8 mouse cellular contexts compared by ENCODE assay signal in the genomic region with DNA sequence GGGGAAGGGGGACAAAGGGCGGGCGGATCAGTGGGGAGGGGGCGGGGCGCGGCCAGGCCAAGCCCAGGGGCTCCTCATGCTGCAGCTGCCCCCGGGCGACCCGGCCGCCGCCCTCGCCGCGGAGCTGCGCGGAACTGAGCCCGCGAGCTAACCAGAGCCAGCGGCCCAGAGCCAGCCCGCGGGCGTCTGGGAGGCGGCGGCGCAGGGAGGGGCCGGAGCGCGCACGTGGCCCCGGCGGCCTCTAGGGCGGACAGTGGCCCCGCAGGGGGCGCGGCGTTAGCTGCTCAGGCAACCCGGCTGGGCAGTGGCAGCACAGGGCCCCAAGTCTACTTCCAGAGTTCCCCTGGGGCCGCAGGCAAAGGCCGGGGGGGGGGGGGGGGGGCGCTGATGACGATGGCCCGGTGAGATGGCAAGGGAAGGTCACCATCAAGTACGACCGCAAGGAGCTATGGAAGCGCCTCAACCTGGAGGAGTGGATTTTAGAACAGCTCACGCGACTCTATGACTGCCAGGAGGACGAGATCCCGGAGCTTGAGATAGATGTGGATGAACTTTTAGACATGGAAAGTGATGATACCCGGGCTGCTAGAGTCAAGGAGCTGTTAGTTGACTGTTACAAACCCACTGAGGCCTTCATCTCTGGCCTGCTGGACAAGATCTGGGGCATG. TPM values are rescaled to one million over a fixed set of nuclear protein-coding genes. Genes with fewer than 3 reads are reported as not detected.
DNase-seq lines count a peak whose midpoint lies in the region; ATAC-seq and TF ChIP-seq lines count a peak whose summit lies in the region.

No protein-coding gene starts in this region.

- TF ChIP-seq CTCF in testis, adult 2 months (IDR thresholded peaks at IDR 0.05; ENCODE audit: control insufficient read depth, insufficient read depth, insufficient replicate concordance, low read depth, low read length) = no peak

- WGBS in hindbrain, embryonic 10.5 days = 25% methylated on average over 43 of the region's 49 CpGs
- 15% methylated on average over 24 of the region's 49 CpGs for WGBS in limb, embryonic 12.5 days
- WGBS in midbrain, embryonic 10.5 days = 14% methylated on average over 25 of the region's 49 CpGs

- no peaks in the 10 kb centered on the region for H3K36me3 ChIP-seq in hindbrain, embryonic 10.5 days
- no peaks in the 10 kb centered on the region for H3K36me3 ChIP-seq in limb, embryonic 12.5 days
- H3K36me3 ChIP-seq in midbrain, embryonic 10.5 days = no peaks in the 10 kb centered on the region
- no peaks in the 10 kb centered on the region for H3K36me3 ChIP-seq in testis, adult 2 months (ENCODE audit: control insufficient read depth, insufficient read depth, low read length)

- H3K27me3 ChIP-seq in hindbrain, embryonic 10.5 days (ENCODE audit: insufficient read depth, poor library complexity, severe bottlenecking) = no peaks in the 10 kb centered on the region
- no peaks in the 10 kb centered on the region for H3K27me3 ChIP-seq in limb, embryonic 12.5 days
- no peaks in the 10 kb centered on the region for H3K27me3 ChIP-seq in midbrain, embryonic 10.5 days (ENCODE audit: low read depth, poor library complexity, severe bottlenecking)
- H3K27me3 ChIP-seq in testis, adult 2 months (ENCODE audit: control insufficient read depth, insufficient read depth, low read length) = no peaks in the 10 kb centered on the region

- DNase-seq in layer of hippocampus, postnatal 10 days (ENCODE audit: low spot score in 2 of 2) = peak; percentile 5 to 33
- no peak for DNase-seq in layer of hippocampus, adult 9-11 months
- peak; percentile 16 for DNase-seq in cerebellum, adult 8-10 months
- DNase-seq in forelimb bud, embryonic 11.5 days (ENCODE audit: low read depth, low spot score) = peak; percentile 8
- peak; percentile 58 for DNase-seq in hindbrain, embryonic 10.5 days (ENCODE audit: low spot score)
- peak; percentile 60 for DNase-seq in midbrain, embryonic 10.5 days (ENCODE audit: low spot score)

- H3K4me1 ChIP-seq in hindbrain, embryonic 10.5 days (replicated peaks) = no peaks in the 10 kb centered on the region
- no peaks in the 10 kb centered on the region for H3K4me1 ChIP-seq in limb, embryonic 12.5 days (replicated peaks)
- H3K4me1 ChIP-seq in midbrain, embryonic 10.5 days = no peaks in the 10 kb centered on the region
- H3K4me1 ChIP-seq in testis, adult 2 months (ENCODE audit: control insufficient read depth, insufficient read depth, low read length) = no peaks in the 10 kb centered on the region

- H3K4me3 ChIP-seq in hindbrain, embryonic 10.5 days = peak overlapping the region; percentile 49
- H3K4me3 ChIP-seq in limb, embryonic 12.5 days (replicated peaks) = peak overlapping the region; percentile 46
- H3K4me3 ChIP-seq in midbrain, embryonic 10.5 days = peak overlapping the region; percentile 51
- H3K4me3 ChIP-seq in testis, adult 2 months (ENCODE audit: control insufficient read depth, low read depth, low read length) = peak overlapping the region; percentile 59

- H3K27ac ChIP-seq in hindbrain, embryonic 10.5 days = peak overlapping the region; percentile 80
- H3K27ac ChIP-seq in limb, embryonic 12.5 days = no peak overlapping the region
- peak overlapping the region; percentile 77 for H3K27ac ChIP-seq in midbrain, embryonic 10.5 days (replicated peaks)
- H3K27ac ChIP-seq in testis, adult 2 months (ENCODE audit: control insufficient read depth, insufficient read depth, low read depth, low read length) = no peak overlapping the region

- no peak; the same call in 1 of the 2 replicates for ATAC-seq in limb, embryonic 12.5 days (ENCODE audit: insufficient number of reproducible peaks, insufficient read depth, low FRiP score, low TSS enrichment, low read depth)

- H3K9ac ChIP-seq in limb, embryonic 12.5 days (replicated peaks) = peak overlapping the region; percentile 52

- H3K9me3 ChIP-seq in hindbrain, embryonic 10.5 days = 0 out of 2 replicates have a peak, but pooled peaks cover 3% of the 10 kb centered on the region
- H3K9me3 ChIP-seq in limb, embryonic 12.5 days = no peaks in the 10 kb centered on the region
- no peaks in the 10 kb centered on the region for H3K9me3 ChIP-seq in midbrain, embryonic 10.5 days (replicated peaks)

- H3K4me2 ChIP-seq in limb, embryonic 12.5 days = peak overlapping the region; percentile 58

- no peak for TF ChIP-seq POLR2A in testis, adult 2 months (IDR thresholded peaks at IDR 0.05; ENCODE audit: control insufficient read depth, low read depth, low read length)

RNA-seq across cellular contexts. Expression of gene Smim9, which starts 7.9 kb away (rescaled TPM):
- not detected for total RNA-seq in layer of hippocampus, postnatal 10 days (2021)
- not detected in 2 replicates for polyA plus RNA-seq in hindbrain, embryonic 10.5 days (2016; fragmentation: Nextera tagmentation; extraction: Ambion mirVana)
- polyA plus RNA-seq in limb, embryonic 12.5 days (2016; fragmentation: Nextera tagmentation; extraction: Ambion mirVana) = not detected in 2 replicates
- not detected in 2 replicates for polyA plus RNA-seq in midbrain, embryonic 10.5 days (2016; fragmentation: Nextera tagmentation; extraction: Ambion mirVana)
- 4.2 and 7.7 TPM in 2 replicates for polyA plus RNA-seq in testis, adult 2 months (2012; rRNA removed)

RNA-seq across cellular contexts. Expression of gene Mpp1, which starts 24.9 kb away (rescaled TPM):
- 10 to 100 TPM; 27.2 to 29.7 TPM for total RNA-seq in layer of hippocampus, postnatal 10 days (2021)
- polyA plus RNA-seq in hindbrain, embryonic 10.5 days (2016; fragmentation: Nextera tagmentation; extraction: Ambion mirVana) = 23.7 and 26.2 TPM in 2 replicates
- polyA plus RNA-seq in limb, embryonic 12.5 days (2016; fragmentation: Nextera tagmentation; extraction: Ambion mirVana) = 33.2 and 38.9 TPM in 2 replicates
- 21.9 and 27.1 TPM in 2 replicates for polyA plus RNA-seq in midbrain, embryonic 10.5 days (2016; fragmentation: Nextera tagmentation; extraction: Ambion mirVana)
- polyA plus RNA-seq in testis, adult 2 months (2012; rRNA removed) = 2.4 TPM in 2 replicates

Comparison
In these comparisons a context has a peak if more than half of its experiments do, and no peak if none do; other contexts are left out.
1. H3K27ac ChIP-seq: peak in hindbrain, embryonic 10.5 days (single experiment) and midbrain, embryonic 10.5 days (single experiment); none in limb, embryonic 12.5 days (single experiment) and testis, adult 2 months (single experiment).
2. Peak in every context shown above with its lines, with median percentiles within 50 percentile points of each other: H3K4me3 ChIP-seq.